Mouse (Mus musculus) C2C12 (cell line): ENCODE results near the gene Wdr91. TPM values are rescaled to one million over a fixed set of nuclear protein-coding genes. Genes with fewer than 3 reads are reported as not detected.

Experiments used
- H3K27me3 ChIP-seq: one replicate; pipeline ENCODE4 v1.6.1; 2011; ENCODE audit not compliant: control insufficient read depth, insufficient read depth, insufficient read length
- H3K36me3 ChIP-seq: one replicate; pipeline ENCODE4 v1.6.1; 2011; ENCODE audit not compliant: control insufficient read depth, insufficient read depth
- H3K4me3 ChIP-seq: one replicate; pipeline ENCODE4 v1.5.1; 2011; ENCODE audit warnings: mild to moderate bottlenecking, control low read depth; ENCODE audit not compliant: poor library complexity, insufficient read depth, severe bottlenecking
- H3K79me2 ChIP-seq: one replicate; pipeline ENCODE4 v1.6.1; 2011; ENCODE audit not compliant: control insufficient read depth, insufficient read depth
- H3K79me3 ChIP-seq: one replicate; pipeline ENCODE4 v1.6.1; 2011; ENCODE audit warnings: low read depth, control low read depth
- H3ac ChIP-seq: one replicate; pipeline ENCODE3; 2011; ENCODE audit warnings: low read depth; ENCODE audit not compliant: control insufficient read depth, insufficient read length
- CEBPB ChIP-seq: IDR thresholded peaks from one replicate; pipeline ENCODE4 v1.6.1; 2011; ENCODE audit warnings: low read depth, mild to moderate bottlenecking, control low read depth, moderate library complexity
- CTCF ChIP-seq: IDR thresholded peaks from one replicate; pipeline ENCODE4 v1.5.1; 2011; ENCODE audit not compliant: control insufficient read depth, insufficient read depth, insufficient read length
- FOSL1 ChIP-seq: IDR thresholded peaks from one replicate; pipeline ENCODE4 v1.8.0; 2011; ENCODE audit warnings: mild to moderate bottlenecking, low read length; ENCODE audit not compliant: poor library complexity, insufficient read depth, severe bottlenecking
- MAX ChIP-seq: IDR thresholded peaks from one replicate; pipeline ENCODE4 v1.6.1; 2011; ENCODE audit warnings: mild to moderate bottlenecking, control low read depth
- MYOD1 ChIP-seq: IDR thresholded peaks from one replicate; pipeline ENCODE4 v1.6.1; 2011; ENCODE audit warnings: low read depth; ENCODE audit not compliant: control insufficient read depth, insufficient read length
- MYOG ChIP-seq: IDR thresholded peaks from one replicate; pipeline ENCODE4 v1.6.1; 2011; ENCODE audit not compliant: control insufficient read depth, insufficient read length; ENCODE audit errors: extremely low read depth
- USF1 ChIP-seq: IDR thresholded peaks from one replicate; pipeline ENCODE4 v1.6.1; 2011; ENCODE audit warnings: low read depth, mild to moderate bottlenecking, control low read depth, moderate library complexity
- polyA plus RNA-seq: library from polyadenylated mRNA; unstranded; fragments of >200 nt; fragmentation: generic; extraction: Trizol; gene quantifications from one replicate; pipeline ENCODE4 v1.2.1, GENCODE M21; 2012; ENCODE audit warnings: missing spikeins

The Wdr91 gene
- polyA plus RNA-seq, 1 experiment, result 12.8 TPM

- Histone ChIP-seq H3K4me3 (no peak overlapping the region), H3K79me3 (peaks cover 3% of the 10 kb centered on the region), H3K36me3 (peaks cover 23% of the 10 kb centered on the region), H3ac (no peak overlapping the region), H3K79me2 (peaks cover 23% of the 10 kb centered on the region), H3K27me3 (no peaks in the 10 kb centered on the region)
- no peak for TF ChIP-seq MYOD1
- no peak for TF ChIP-seq USF1
- TF ChIP-seq CEBPB, result no peak
- no peak for TF ChIP-seq CTCF
- no peak for TF ChIP-seq FOSL1
- no peak for TF ChIP-seq MYOG
- no peak for TF ChIP-seq MAX
Observed at GRCm38 (mm10) chr6:34875268-34875761, 35.4 kb downstream of the Wdr91 start.

- Histone ChIP-seq H3ac (peak overlapping the region; percentile 27), H3K79me3 (peaks cover 3% of the 10 kb centered on the region), H3K79me2 (peaks cover 23% of the 10 kb centered on the region), H3K36me3 (peaks cover 23% of the 10 kb centered on the region), H3K27me3 (no peaks in the 10 kb centered on the region), H3K4me3 (no peak overlapping the region)
- TF ChIP-seq MYOD1 (peak; percentile 36), CEBPB (no peak), CTCF (no peak), MYOG (no peak), MAX (no peak)
Observed at GRCm38 (mm10) chr6:34874101-34874921, 36.4 kb downstream of the Wdr91 start.

DNA sequence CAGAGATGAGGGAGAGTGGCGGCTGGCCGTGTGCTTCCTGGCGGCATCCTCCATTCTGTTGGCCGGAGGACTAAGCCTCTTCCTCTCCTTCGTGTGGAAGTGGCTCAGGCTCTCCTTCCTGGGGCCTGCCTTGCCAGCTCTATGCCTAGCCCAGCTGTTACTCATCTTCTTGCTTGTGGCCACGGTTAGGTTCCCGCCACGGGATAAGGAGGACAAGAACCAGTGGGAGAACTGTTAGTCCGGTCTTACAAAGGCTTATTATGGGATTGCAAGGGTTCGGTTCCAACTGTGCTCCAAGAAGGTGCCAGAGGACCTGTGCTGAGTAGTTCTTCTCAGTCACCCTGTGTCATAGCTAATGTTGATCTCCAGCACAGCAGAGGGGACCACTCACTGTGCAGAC, 37.8 kb downstream of the Wdr91 start:
- peaks cover 23% of the 10 kb centered on the region for H3K36me3 ChIP-seq
- no peak overlapping the region for H3ac ChIP-seq
- peaks cover 3% of the 10 kb centered on the region for H3K79me3 ChIP-seq
- H3K27me3 ChIP-seq, result no peaks in the 10 kb centered on the region
- no peak overlapping the region for H3K4me3 ChIP-seq
- peaks cover 23% of the 10 kb centered on the region for H3K79me2 ChIP-seq
- TF ChIP-seq MYOG (no peak), MYOD1 (no peak), CEBPB (no peak), CTCF (no peak), FOSL1 (no peak), USF1 (no peak), MAX (no peak)

DNA sequence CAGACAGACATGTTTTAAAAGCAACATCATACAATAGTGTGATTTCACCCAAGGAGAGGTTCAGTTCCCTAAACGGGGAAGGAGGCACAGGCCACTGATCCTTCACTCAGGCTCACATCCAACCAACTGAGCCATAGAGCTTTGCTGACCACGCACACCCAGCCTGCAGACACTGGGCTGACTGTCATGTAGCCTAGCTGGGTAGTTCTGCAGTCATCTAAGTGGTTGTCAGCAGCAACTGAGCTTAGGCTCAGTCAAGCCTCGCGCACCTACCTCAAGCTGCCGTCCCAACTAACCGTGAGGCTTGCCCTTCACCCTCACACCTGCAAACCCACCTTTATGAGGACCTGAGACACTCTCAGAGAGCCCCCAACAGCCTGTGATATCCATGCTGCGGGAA, 38.7 kb downstream of the Wdr91 start:
- no peak overlapping the region for H3K4me3 ChIP-seq
- H3K36me3 ChIP-seq, result peaks cover 23% of the 10 kb centered on the region
- TF ChIP-seq MAX (no peak), CTCF (no peak)
- H3K79me2 ChIP-seq, result peaks cover 14% of the 10 kb centered on the region
- no peaks in the 10 kb centered on the region for H3K27me3 ChIP-seq
- no peak overlapping the region for H3ac ChIP-seq
- H3K79me3 ChIP-seq, result no peaks in the 10 kb centered on the region

GRCm38 (mm10) chr6:34870724-34871123, 40.0 kb downstream of the Wdr91 start:
- Histone ChIP-seq H3K79me3 (no peaks in the 10 kb centered on the region), H3ac (no peak overlapping the region), H3K79me2 (peaks cover 2% of the 10 kb centered on the region), H3K27me3 (no peaks in the 10 kb centered on the region), H3K36me3 (peaks cover 16% of the 10 kb centered on the region), H3K4me3 (no peak overlapping the region)
- no peak for TF ChIP-seq MYOG
- TF ChIP-seq FOSL1, result no peak
- no peak for TF ChIP-seq MAX
- no peak for TF ChIP-seq USF1
- TF ChIP-seq MYOD1, result no peak
- TF ChIP-seq CEBPB, result no peak
- TF ChIP-seq CTCF, result no peak

DNA sequence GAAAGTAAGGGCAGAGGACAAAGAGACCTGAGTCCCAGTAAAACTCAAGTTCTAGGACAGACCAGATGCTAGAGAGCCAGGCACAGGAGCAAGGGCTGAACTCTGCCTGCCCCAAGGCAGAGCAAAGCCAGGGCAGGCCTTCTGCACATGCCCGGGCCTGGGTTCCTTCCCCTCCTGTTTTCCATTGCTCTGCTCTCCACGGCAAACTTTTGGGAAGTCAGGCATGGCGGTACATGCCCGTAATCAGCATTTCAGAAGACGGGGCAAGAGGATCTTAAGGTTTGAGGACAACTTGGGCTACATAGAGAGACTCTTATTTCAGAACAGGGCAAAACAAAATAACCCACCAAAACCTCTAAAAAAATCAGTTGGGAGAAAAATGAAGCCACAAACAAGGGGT, 40.5 kb downstream of the Wdr91 start:
- Histone ChIP-seq H3ac (no peak overlapping the region), H3K79me2 (no peaks in the 10 kb centered on the region), H3K4me3 (no peak overlapping the region), H3K27me3 (no peaks in the 10 kb centered on the region), H3K79me3 (no peaks in the 10 kb centered on the region), H3K36me3 (peaks cover 15% of the 10 kb centered on the region)
- no peak for TF ChIP-seq MYOD1
- no peak for TF ChIP-seq MAX
- no peak for TF ChIP-seq CEBPB
- TF ChIP-seq CTCF, result no peak
- no peak for TF ChIP-seq FOSL1
- TF ChIP-seq MYOG, result no peak
- no peak for TF ChIP-seq USF1
